Mouse (Mus musculus): ENCODE data around the gene Gm765. TPM values are rescaled to one million over a fixed set of nuclear protein-coding genes. Genes with fewer than 3 reads are reported as not detected.

The Gm765 gene
- polyA plus RNA-seq, 1 experiment: not detected

DNA sequence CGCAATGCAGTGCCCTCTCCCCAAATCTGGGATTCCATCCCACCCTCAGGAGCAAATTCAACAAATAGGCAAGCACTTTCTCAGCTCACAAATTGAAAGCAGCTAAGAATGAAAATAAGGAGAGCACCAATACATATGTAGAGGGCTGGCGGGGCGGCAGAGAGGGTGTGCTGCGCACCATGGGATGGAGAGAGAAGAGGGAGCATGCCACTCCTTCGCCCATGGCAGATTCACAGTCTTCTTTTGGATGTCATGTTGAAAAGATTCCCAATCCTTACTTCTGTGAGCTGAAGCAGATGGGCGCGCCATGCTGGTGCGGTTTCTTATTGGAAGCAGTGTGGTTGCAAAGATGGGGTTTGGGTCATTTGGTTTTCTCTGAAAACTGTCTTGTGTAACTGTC, 118.6 kb downstream of the Gm765 start:
- H3K27me3 ChIP-seq (ENCODE audit: control insufficient read depth, insufficient read depth, low read length): no peaks in the 10 kb centered on the region
- no peak for TF ChIP-seq POLR2A (IDR thresholded peaks at IDR 0.05; ENCODE audit: low read depth, low read length)
- no peak for TF ChIP-seq CTCF (IDR thresholded peaks at IDR 0.05; ENCODE audit: extremely low read depth, insufficient read length, insufficient replicate concordance, low read depth, low read length)
- no peaks in the 10 kb centered on the region for H3K36me3 ChIP-seq (ENCODE audit: control insufficient read depth, insufficient read depth, low read length)
- H3K27ac ChIP-seq (ENCODE audit: insufficient read depth, low read depth, low read length): no peak overlapping the region
- no peak overlapping the region for H3K4me3 ChIP-seq (ENCODE audit: low read depth, low read length)
- H3K4me1 ChIP-seq (ENCODE audit: control insufficient read depth, insufficient read depth, insufficient read length, low read length): no peaks in the 10 kb centered on the region
- WGBS: 96% methylated on average over 8 of the region's 8 CpGs

DNA sequence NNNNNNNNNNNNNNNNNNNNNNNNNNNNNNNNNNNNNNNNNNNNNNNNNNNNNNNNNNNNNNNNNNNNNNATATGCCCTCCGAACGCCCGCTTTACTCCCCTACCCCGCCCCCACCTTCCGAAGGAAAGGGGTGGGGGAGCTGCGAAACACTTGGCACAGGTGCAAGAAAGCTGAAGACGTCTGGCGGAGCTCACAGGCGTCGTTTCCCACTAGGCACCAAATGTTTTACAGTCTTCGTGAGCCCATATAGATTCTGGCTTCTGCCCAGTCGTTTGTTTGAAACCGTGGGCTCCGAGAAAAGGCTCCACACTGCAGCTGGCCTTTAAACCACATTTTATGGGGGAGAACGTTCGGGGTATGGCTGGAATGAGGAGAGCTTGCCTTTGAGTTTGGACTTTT, 120.6 kb downstream of the Gm765 start:
- Histone ChIP-seq H3K27ac (ENCODE audit: insufficient read depth, low read depth, low read length) (no peak overlapping the region), H3K4me3 (ENCODE audit: low read depth, low read length) (no peak overlapping the region), H3K4me1 (ENCODE audit: control insufficient read depth, insufficient read depth, insufficient read length, low read length) (no peaks in the 10 kb centered on the region), H3K36me3 (ENCODE audit: control insufficient read depth, insufficient read depth, low read length) (no peaks in the 10 kb centered on the region), H3K27me3 (ENCODE audit: control insufficient read depth, insufficient read depth, low read length) (no peaks in the 10 kb centered on the region)
- 72% methylated on average over 16 of the region's 16 CpGs for WGBS
- TF ChIP-seq POLR2A (IDR thresholded peaks at IDR 0.05; ENCODE audit: low read depth, low read length) (no peak), CTCF (IDR thresholded peaks at IDR 0.05; ENCODE audit: extremely low read depth, insufficient read length, insufficient replicate concordance, low read depth, low read length) (no peak)

DNA sequence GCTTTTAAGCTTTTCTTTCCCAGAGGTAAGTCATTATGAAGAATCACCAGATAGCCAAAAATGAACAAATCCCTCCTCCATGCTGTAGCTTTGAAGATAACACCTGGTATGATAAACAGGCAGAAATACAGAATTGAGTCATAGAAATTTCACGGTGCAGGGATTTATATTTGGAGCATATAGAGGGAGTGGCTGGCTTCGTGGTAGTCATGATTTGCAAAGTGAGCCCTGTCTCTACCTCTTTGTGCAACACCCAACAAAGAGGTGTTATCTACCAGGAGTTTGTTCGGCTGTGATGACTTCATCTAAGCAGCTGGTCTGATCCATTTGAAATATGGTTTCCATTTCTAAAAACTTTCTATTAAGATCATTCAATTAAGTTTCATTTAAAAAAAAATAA, 130.3 kb downstream of the Gm765 start:
- TF ChIP-seq CTCF (IDR thresholded peaks at IDR 0.05; ENCODE audit: extremely low read depth, insufficient read length, insufficient replicate concordance, low read depth, low read length): no peak
- no peak for TF ChIP-seq POLR2A (IDR thresholded peaks at IDR 0.05; ENCODE audit: low read depth, low read length)
- whole genome bisulfite sequencing: 56% methylated on average over 3 of the region's 3 CpGs

DNA sequence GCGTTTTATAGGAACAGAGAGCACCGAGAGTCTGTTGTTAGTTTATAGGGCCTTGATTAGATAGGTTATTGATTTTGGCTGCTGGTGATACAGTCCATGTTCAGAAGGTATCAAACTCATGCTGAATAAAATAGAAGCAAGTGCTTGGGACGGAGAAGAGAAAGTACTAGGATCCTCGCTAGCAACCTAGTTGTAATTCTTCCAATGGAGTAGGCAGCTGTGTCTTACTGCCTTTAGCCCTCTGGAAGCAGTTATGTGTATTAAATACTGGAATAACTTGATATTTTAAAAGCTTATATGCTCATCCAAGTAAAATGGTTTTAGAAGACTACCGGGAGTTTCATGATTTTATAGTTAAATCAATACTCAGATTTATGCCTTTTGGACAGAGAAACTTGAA, 132.3 kb downstream of the Gm765 start:
- Histone ChIP-seq H3K27me3 (ENCODE audit: control insufficient read depth, insufficient read depth, low read length) (no peaks in the 10 kb centered on the region), H3K27ac (ENCODE audit: insufficient read depth, low read depth, low read length) (no peak overlapping the region), H3K36me3 (ENCODE audit: control insufficient read depth, insufficient read depth, low read length) (no peaks in the 10 kb centered on the region), H3K4me3 (ENCODE audit: low read depth, low read length) (no peak overlapping the region), H3K4me1 (ENCODE audit: control insufficient read depth, insufficient read depth, insufficient read length, low read length) (no peaks in the 10 kb centered on the region)
- TF ChIP-seq POLR2A (IDR thresholded peaks at IDR 0.05; ENCODE audit: low read depth, low read length): no peak
- no peak for TF ChIP-seq CTCF (IDR thresholded peaks at IDR 0.05; ENCODE audit: extremely low read depth, insufficient read length, insufficient replicate concordance, low read depth, low read length)
- 46% methylated on average over 5 of the region's 5 CpGs for WGBS

More for the DNA sequence above, 130.3 kb downstream of the Gm765 start:
- Histone ChIP-seq H3K27ac (ENCODE audit: insufficient read depth, low read depth, low read length) (no peak overlapping the region), H3K36me3 (ENCODE audit: control insufficient read depth, insufficient read depth, low read length) (no peaks in the 10 kb centered on the region), H3K4me3 (ENCODE audit: low read depth, low read length) (no peak overlapping the region), H3K27me3 (ENCODE audit: control insufficient read depth, insufficient read depth, low read length) (no peaks in the 10 kb centered on the region), H3K4me1 (ENCODE audit: control insufficient read depth, insufficient read depth, insufficient read length, low read length) (no peaks in the 10 kb centered on the region)

DNA sequence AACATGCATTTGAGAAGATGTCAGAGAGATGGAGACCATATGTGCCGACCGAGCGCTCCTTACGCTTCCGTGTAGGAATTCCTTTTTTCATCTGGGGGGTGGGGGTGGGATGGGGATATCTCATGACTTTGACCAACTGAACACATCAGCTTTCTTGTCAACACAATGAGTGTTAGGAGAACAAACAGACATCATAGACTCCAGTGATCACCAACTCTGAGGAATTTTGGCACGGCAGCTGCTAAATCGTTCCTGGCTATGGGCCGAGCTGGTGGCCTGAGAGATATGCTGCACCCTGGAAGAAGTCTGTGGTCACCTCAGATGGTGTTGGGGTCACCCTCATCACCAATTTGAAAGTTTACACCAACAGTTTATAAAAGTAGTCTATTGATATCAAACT, 134.5 kb downstream of the Gm765 start:
- no peak overlapping the region for H3K4me3 ChIP-seq (ENCODE audit: low read depth, low read length)
- 96% methylated on average over 8 of the region's 8 CpGs for WGBS
- no peaks in the 10 kb centered on the region for H3K36me3 ChIP-seq (ENCODE audit: control insufficient read depth, insufficient read depth, low read length)
- TF ChIP-seq CTCF (IDR thresholded peaks at IDR 0.05; ENCODE audit: extremely low read depth, insufficient read length, insufficient replicate concordance, low read depth, low read length) (no peak), POLR2A (IDR thresholded peaks at IDR 0.05; ENCODE audit: low read depth, low read length) (no peak)
- no peaks in the 10 kb centered on the region for H3K27me3 ChIP-seq (ENCODE audit: control insufficient read depth, insufficient read depth, low read length)
- H3K4me1 ChIP-seq (ENCODE audit: control insufficient read depth, insufficient read depth, insufficient read length, low read length): no peaks in the 10 kb centered on the region
- H3K27ac ChIP-seq (ENCODE audit: insufficient read depth, low read depth, low read length): no peak overlapping the region

DNA sequence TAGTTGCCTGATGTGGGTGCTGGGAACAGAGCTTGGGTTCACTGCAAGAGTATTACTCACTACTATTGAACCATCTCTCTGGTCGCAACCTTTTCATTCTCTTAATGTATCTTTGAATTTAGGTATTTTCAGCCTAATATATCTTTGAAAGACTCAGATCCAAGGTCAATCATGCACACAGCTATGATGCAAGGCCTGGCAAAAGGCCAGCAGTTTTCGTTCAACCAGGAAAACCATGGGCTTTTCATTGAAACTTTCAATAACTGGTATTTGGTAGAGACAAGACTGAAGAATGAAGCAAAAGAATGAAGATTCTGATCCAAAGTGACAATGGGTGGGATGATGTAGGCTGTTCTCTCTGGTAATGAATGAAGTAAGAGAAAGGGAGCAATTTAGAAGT, 143.8 kb downstream of the Gm765 start:
- Histone ChIP-seq H3K4me1 (ENCODE audit: control insufficient read depth, insufficient read depth, insufficient read length, low read length) (no peaks in the 10 kb centered on the region), H3K27me3 (ENCODE audit: control insufficient read depth, insufficient read depth, low read length) (no peaks in the 10 kb centered on the region; the same call in 1 of the 2 replicates), H3K27ac (ENCODE audit: insufficient read depth, low read depth, low read length) (no peak overlapping the region), H3K4me3 (ENCODE audit: low read depth, low read length) (no peak overlapping the region), H3K36me3 (ENCODE audit: control insufficient read depth, insufficient read depth, low read length) (no peaks in the 10 kb centered on the region)
- TF ChIP-seq POLR2A (IDR thresholded peaks at IDR 0.05; ENCODE audit: low read depth, low read length): no peak
- 70% methylated on average over 2 of the region's 2 CpGs for WGBS

DNA sequence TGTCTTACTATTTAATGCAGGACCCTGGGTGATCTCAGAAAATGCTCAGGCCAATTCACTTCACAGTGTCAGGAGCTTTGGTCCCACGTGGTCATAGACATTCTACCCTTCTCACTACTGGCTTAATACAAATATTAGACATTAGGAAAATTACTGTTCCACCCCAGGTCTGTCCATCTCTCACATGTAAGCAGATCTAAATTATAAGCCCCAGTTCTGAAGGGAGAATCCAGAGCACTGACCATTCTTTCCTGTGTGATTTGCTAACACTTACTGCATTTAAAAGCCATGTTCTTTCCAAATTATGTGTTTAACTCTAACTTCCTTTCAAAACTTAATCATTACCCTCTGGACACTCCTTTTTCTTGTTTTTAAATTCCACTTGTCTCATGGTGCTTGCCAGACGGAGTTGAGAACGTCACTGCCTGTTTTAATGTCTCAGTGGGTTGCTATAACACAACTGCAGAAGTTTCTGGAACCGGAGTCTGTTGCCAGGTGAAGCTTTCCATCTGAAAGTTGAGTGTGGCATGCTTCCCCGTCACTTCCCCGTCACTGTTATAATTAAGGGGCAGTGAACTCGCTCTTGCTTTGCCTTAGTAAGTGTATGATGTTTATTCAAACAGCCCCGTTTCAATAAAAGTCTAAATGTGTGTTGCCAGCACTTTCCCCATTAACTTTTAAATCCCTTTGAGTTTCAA, 151.7 kb downstream of the Gm765 start:
- Histone ChIP-seq H3K4me1 (ENCODE audit: control insufficient read depth, insufficient read depth, insufficient read length, low read length) (no peaks in the 10 kb centered on the region), H3K4me3 (ENCODE audit: low read depth, low read length) (no peak overlapping the region), H3K27ac (ENCODE audit: insufficient read depth, low read depth, low read length) (no peak overlapping the region), H3K27me3 (ENCODE audit: control insufficient read depth, insufficient read depth, low read length) (no peaks in the 10 kb centered on the region), H3K36me3 (ENCODE audit: control insufficient read depth, insufficient read depth, low read length) (no peaks in the 10 kb centered on the region)
- TF ChIP-seq POLR2A (IDR thresholded peaks at IDR 0.05; ENCODE audit: low read depth, low read length) (no peak), CTCF (IDR thresholded peaks at IDR 0.05; ENCODE audit: extremely low read depth, insufficient read length, insufficient replicate concordance, low read depth, low read length) (no peak)
- WGBS: 67% methylated on average over 8 of the region's 8 CpGs

Data from small intestine, adult 2 months (tissue).